ENCODE assay signal across 8 mouse cellular contexts in genomic region chr17:46031621-46032211, GRCm38 (mm10). TPM values are rescaled to one million over a fixed set of nuclear protein-coding genes. Genes with fewer than 3 reads are reported as not detected.
DNase-seq lines count a peak whose midpoint lies in the region; ATAC-seq and TF ChIP-seq lines count a peak whose summit lies in the region.

No protein-coding gene starts in this region.

- H3K27ac ChIP-seq in layer of hippocampus, adult 2 months: peak overlapping the region; percentile 88
- H3K27ac ChIP-seq in embryonic facial prominence, embryonic 14.5 days (replicated peaks; ENCODE audit: low read depth, low read length): peak overlapping the region; percentile 98
- peak overlapping the region; percentile 99 for H3K27ac ChIP-seq in heart, embryonic 13.5 days (replicated peaks)
- H3K27ac ChIP-seq in liver, embryonic 15.5 days (replicated peaks): peak overlapping the region; percentile 85
- H3K27ac ChIP-seq in neural tube, embryonic 12.5 days: peak overlapping the region; percentile 64
- H3K27ac ChIP-seq in thymus, adult 2 months (ENCODE audit: control insufficient read depth, insufficient read depth, low read length): no peak overlapping the region

- no peak for TF ChIP-seq POLR2A in thymus, adult 2 months (IDR thresholded peaks at IDR 0.05; ENCODE audit: control insufficient read depth, extremely low read depth, insufficient read depth, low read length, poor library complexity)

- H3K36me3 ChIP-seq in embryonic facial prominence, embryonic 14.5 days (ENCODE audit: control insufficient read depth, insufficient read depth, low read length): 0 out of 2 replicates have a peak, but pooled peaks cover 4% of the 10 kb centered on the region
- peaks cover 5% of the 10 kb centered on the region; the same call in 1 of the 2 replicates for H3K36me3 ChIP-seq in heart, embryonic 13.5 days
- peaks cover 7% of the 10 kb centered on the region; the same call in 1 of the 2 replicates for H3K36me3 ChIP-seq in liver, embryonic 15.5 days (replicated peaks)
- H3K36me3 ChIP-seq in neural tube, embryonic 12.5 days: no peaks in the 10 kb centered on the region
- H3K36me3 ChIP-seq in thymus, adult 2 months (ENCODE audit: control insufficient read depth, insufficient read depth, low read length): no peaks in the 10 kb centered on the region

- H3K9ac ChIP-seq in embryonic facial prominence, embryonic 14.5 days (ENCODE audit: low read depth, low read length): peak overlapping the region; percentile 97
- H3K9ac ChIP-seq in heart, embryonic 13.5 days: peak overlapping the region; percentile 99
- peak overlapping the region; percentile 79 for H3K9ac ChIP-seq in liver, embryonic 15.5 days
- H3K9ac ChIP-seq in neural tube, embryonic 12.5 days: peak overlapping the region; percentile 94

- DNase-seq in layer of hippocampus, adult 2 months (ENCODE audit: low spot score in 2 of 2): peak in 1 of 2 experiments; percentile 38
- no peak for DNase-seq in layer of hippocampus, adult 9-10 months (ENCODE audit: low spot score)
- DNase-seq in embryonic facial prominence, embryonic 14.5 days (ENCODE audit: low spot score): peak; percentile 45
- peak; percentile 82 for DNase-seq in kidney, postnatal 10 days
- DNase-seq in thymus, adult 2 months: peak; percentile 33

- peak overlapping the region; percentile 63 for H3K4me3 ChIP-seq in layer of hippocampus, adult 2 months
- peak overlapping the region; percentile 85 for H3K4me3 ChIP-seq in embryonic facial prominence, embryonic 14.5 days (ENCODE audit: low read depth, low read length)
- H3K4me3 ChIP-seq in heart, embryonic 13.5 days: peak overlapping the region; percentile 92
- H3K4me3 ChIP-seq in liver, embryonic 15.5 days (replicated peaks): peak overlapping the region; percentile 81
- H3K4me3 ChIP-seq in neural tube, embryonic 12.5 days: peak overlapping the region; percentile 85
- peak overlapping the region; percentile 52 for H3K4me3 ChIP-seq in thymus, adult 2 months (ENCODE audit: control insufficient read depth, insufficient read depth, low read length)

- no peak for TF ChIP-seq CTCF in layer of hippocampus, adult 2 months (conservative IDR thresholded peaks at IDR 0.05)
- TF ChIP-seq CTCF in thymus, adult 2 months (IDR thresholded peaks at IDR 0.05; ENCODE audit: borderline replicate concordance, control insufficient read depth, extremely low read depth, insufficient read depth, low read length, poor library complexity): no peak

- H3K4me1 ChIP-seq in embryonic facial prominence, embryonic 14.5 days (ENCODE audit: control insufficient read depth, insufficient read depth, low read length): peaks cover 39% of the 10 kb centered on the region
- H3K4me1 ChIP-seq in heart, embryonic 13.5 days: peaks cover 66% of the 10 kb centered on the region
- peaks cover 76% of the 10 kb centered on the region for H3K4me1 ChIP-seq in liver, embryonic 15.5 days (replicated peaks)
- peaks cover 43% of the 10 kb centered on the region for H3K4me1 ChIP-seq in neural tube, embryonic 12.5 days
- peaks cover 33% of the 10 kb centered on the region for H3K4me1 ChIP-seq in thymus, adult 2 months (replicated peaks; ENCODE audit: control insufficient read depth, insufficient read depth, low read length)

- H3K9me3 ChIP-seq in embryonic facial prominence, embryonic 14.5 days (ENCODE audit: control insufficient read depth, low read length): no peaks in the 10 kb centered on the region
- no peaks in the 10 kb centered on the region for H3K9me3 ChIP-seq in heart, embryonic 13.5 days
- no peaks in the 10 kb centered on the region for H3K9me3 ChIP-seq in liver, embryonic 15.5 days (replicated peaks)
- H3K9me3 ChIP-seq in neural tube, embryonic 12.5 days: no peaks in the 10 kb centered on the region

- under 1% methylated on average over 32 of the region's 50 CpGs for WGBS in embryonic facial prominence, embryonic 14.5 days
- WGBS in heart, embryonic 13.5 days: under 1% methylated on average over 50 of the region's 50 CpGs
- WGBS in liver, embryonic 15.5 days (ENCODE audit: insufficient replicate concordance): under 1% methylated on average over 47 of the region's 50 CpGs
- under 1% methylated on average over 50 of the region's 50 CpGs for WGBS in neural tube, embryonic 12.5 days
- WGBS in thymus, adult 2 months: 1% methylated on average over 50 of the region's 50 CpGs

- peak overlapping the region; percentile 72 for H3K4me2 ChIP-seq in embryonic facial prominence, embryonic 14.5 days (ENCODE audit: low read depth, low read length)
- H3K4me2 ChIP-seq in heart, embryonic 13.5 days: peak overlapping the region; percentile 92
- peak overlapping the region; percentile 95 for H3K4me2 ChIP-seq in liver, embryonic 15.5 days
- H3K4me2 ChIP-seq in neural tube, embryonic 12.5 days (replicated peaks): peak overlapping the region; percentile 93

- H3K27me3 ChIP-seq in embryonic facial prominence, embryonic 14.5 days (replicated peaks; ENCODE audit: control insufficient read depth, insufficient read depth, low read length): no peaks in the 10 kb centered on the region
- H3K27me3 ChIP-seq in heart, embryonic 13.5 days (replicated peaks): no peaks in the 10 kb centered on the region; the same call in 1 of the 2 replicates
- H3K27me3 ChIP-seq in liver, embryonic 15.5 days: peaks cover 13% of the 10 kb centered on the region
- H3K27me3 ChIP-seq in neural tube, embryonic 12.5 days (replicated peaks): no peaks in the 10 kb centered on the region
- H3K27me3 ChIP-seq in thymus, adult 2 months (ENCODE audit: control insufficient read depth, insufficient read depth, low read length): no peaks in the 10 kb centered on the region; the same call in 1 of the 2 replicates

- ATAC-seq in embryonic facial prominence, embryonic 14.5 days (ENCODE audit: low read depth): no peak
- ATAC-seq in heart, embryonic 13.5 days (ENCODE audit: extremely low read depth, insufficient number of reproducible peaks, low FRiP score, low TSS enrichment): no peak
- peak; percentile 35 for ATAC-seq in liver, embryonic 15.5 days (ENCODE audit: insufficient read depth)
- ATAC-seq in neural tube, embryonic 12.5 days (ENCODE audit: low FRiP score, low read depth): no peak

RNA-seq across cellular contexts. Expression of gene Vegfa, which starts 0.5 kb away (rescaled TPM):
- 10 to 100 TPM; 76.3 to 77.9 TPM for total RNA-seq in layer of hippocampus, adult 2 months (2021)
- polyA plus RNA-seq in embryonic facial prominence, embryonic 14.5 days (2014; fragmentation: Nextera tagmentation; extraction: Ambion mirVana): 4.2 and 4.7 TPM in 2 replicates
- polyA plus RNA-seq in heart, embryonic 13.5 days (2015; fragmentation: Nextera tagmentation; extraction: Ambion mirVana): 5.2 and 5.4 TPM in 2 replicates
- 1.2 and 1.4 TPM in 2 replicates for polyA plus RNA-seq in liver, embryonic 15.5 days (2015; fragmentation: Nextera tagmentation; extraction: Ambion mirVana)
- polyA plus RNA-seq in neural tube, embryonic 12.5 days (2016; fragmentation: Nextera tagmentation; extraction: Ambion mirVana): 3.4 and 4.1 TPM in 2 replicates
- 50.3 and 65.2 TPM in 2 replicates for polyA plus RNA-seq in thymus, adult 2 months (2012; rRNA removed)
